Mouse (Mus musculus): ENCODE measurements around the gene Tnfrsf12a. TPM values are rescaled to one million over a fixed set of nuclear protein-coding genes. Genes with fewer than 3 reads are reported as not detected.

Gene Tnfrsf12a
- polyA plus RNA-seq (2014; fragmentation: Illumina TruSeq; extraction: RNeasy Lipid Tissue Mini Kit (QIAGEN cat#74804); ENCODE audit: low read depth, low replicate concordance): 75.1 TPM

GRCm38 (mm10) chr17:23677236-23677679 lies at the start of gene Tnfrsf12a:
Tnfrsf12a (minus strand) TSS chr17:23677468.

GRCm38 (mm10) chr17:23725999-23726757 lies 48.9 kb upstream of the Tnfrsf12a start, which contains the start of gene Pkmyt1:
Pkmyt1 (plus strand) TSS chr17:23726336.

GRCm38 (mm10) chr17:23722376-23723125 lies 45.3 kb upstream of the Tnfrsf12a start, which contains the start of gene 1520401A03Rik:
1520401A03Rik (minus strand) TSS chr17:23722783.

GRCm38 (mm10) chr17:23683856-23684672 lies 6.8 kb upstream of the Tnfrsf12a start, which contains the start of gene Cldn9:
Cldn9 (minus strand) TSS chr17:23684026.

DNA sequence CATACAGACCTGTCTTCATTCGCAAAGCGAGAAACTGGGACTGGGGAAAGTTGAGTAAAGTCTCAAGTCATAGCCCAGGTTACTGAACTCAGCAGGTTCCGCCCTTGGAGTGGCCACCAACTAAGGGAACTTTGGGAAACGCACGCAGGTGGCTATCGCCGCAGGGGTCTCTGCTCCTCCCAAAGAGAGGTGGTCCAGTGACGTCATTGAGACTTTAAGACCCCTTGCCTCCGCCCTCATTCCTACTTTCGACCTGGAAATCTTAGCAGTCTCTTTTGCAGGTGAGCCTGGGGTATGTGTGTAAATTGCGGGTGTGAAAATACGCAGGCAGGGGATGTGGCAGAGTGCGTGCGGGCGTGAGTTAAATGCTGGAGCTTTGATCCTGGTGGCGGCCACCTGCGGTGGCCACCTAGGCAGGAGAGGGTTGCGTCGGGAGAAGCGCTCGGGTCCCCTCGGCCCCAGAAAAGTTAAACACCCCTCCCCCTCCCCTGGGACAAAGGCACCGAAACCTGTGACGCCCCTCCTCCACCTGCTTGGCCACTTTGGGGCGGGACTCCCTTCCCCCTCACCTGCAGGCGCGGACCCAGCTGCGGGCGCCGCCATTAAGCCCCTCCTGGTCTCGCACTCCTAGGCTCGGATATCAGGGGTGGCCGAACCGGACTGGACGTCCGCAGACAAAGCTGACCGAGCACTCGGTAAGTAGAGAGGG lies 2.0 kb upstream of the Tnfrsf12a start, which contains the start of gene Cldn6:
Gene Cldn6 (plus strand): TSS at position 123 of the 709 bp plus-strand sequence.

GRCm38 (mm10) chr17:23673424-23674073 lies 3.7 kb downstream of the Tnfrsf12a start, which contains the start of the genes Hcfc1r1 and Thoc6:
Hcfc1r1 (plus strand) TSS chr17:23673596.
Thoc6 (minus strand) TSS chr17:23673882.

DNA sequence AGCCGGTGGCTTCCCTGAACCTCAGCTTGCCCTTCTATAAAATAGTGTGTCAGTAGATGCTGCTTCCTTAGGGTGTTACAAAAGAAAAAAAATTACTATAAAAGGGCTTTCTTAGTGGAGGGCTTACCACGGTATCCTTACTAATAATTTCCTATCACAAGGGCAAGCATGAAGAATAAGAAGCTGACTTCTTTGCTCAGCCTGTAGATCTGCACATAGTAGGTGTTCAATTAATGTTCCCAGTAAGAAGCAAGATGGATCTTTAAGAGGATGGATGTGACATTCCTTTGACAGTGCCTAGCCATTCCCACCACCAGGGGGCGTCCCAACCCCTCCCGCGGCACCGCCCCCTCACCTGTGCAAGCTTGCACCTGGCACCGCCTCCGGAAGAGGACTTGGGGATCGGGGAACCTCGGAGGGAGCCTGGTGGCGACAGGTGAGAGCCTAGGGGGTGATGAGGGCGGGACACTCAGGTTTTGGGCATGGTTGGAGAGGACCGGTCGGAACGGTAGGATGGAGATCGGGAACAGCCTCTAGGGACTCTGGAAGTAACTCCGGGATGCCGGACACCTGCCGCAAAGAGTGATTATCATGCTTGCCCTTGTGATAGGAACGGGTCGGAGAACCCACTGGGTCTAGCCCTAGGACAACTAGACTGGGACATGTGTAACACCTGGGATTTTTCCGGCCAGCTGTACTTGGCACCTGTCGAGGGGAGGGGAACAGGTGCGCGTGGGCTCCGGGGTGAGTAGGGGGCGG lies 17.0 kb downstream of the Tnfrsf12a start, which contains the start of gene Bicdl2:
Gene Bicdl2 (plus strand): TSS at position 390 of the 759 bp plus-strand sequence.

GRCm38 (mm10) chr17:23644613-23645495 lies 32.4 kb downstream of the Tnfrsf12a start, which contains the start of gene Mmp25:
Mmp25 (minus strand) TSS chr17:23645277.

Other genes with a start within 250 kb of the Tnfrsf12a start
- not detected for gene Vmn2r117, start 197.8 kb downstream of the Tnfrsf12a start, polyA plus RNA-seq (2014; fragmentation: Illumina TruSeq; extraction: RNeasy Lipid Tissue Mini Kit (QIAGEN cat#74804); ENCODE audit: low read depth, low replicate concordance)
- gene Zfp213, start 113.2 kb downstream of the Tnfrsf12a start, polyA plus RNA-seq (2014; fragmentation: Illumina TruSeq; extraction: RNeasy Lipid Tissue Mini Kit (QIAGEN cat#74804); ENCODE audit: low read depth, low replicate concordance): 6.6 TPM
- gene Zfp13, start 78.0 kb downstream of the Tnfrsf12a start, polyA plus RNA-seq (2014; fragmentation: Illumina TruSeq; extraction: RNeasy Lipid Tissue Mini Kit (QIAGEN cat#74804); ENCODE audit: low read depth, low replicate concordance): 3.4 TPM
- gene Zscan10, start 76.6 kb downstream of the Tnfrsf12a start, polyA plus RNA-seq (2014; fragmentation: Illumina TruSeq; extraction: RNeasy Lipid Tissue Mini Kit (QIAGEN cat#74804); ENCODE audit: low read depth, low replicate concordance): not detected
- gene Mmp25, start 32.2 kb downstream of the Tnfrsf12a start, polyA plus RNA-seq (2014; fragmentation: Illumina TruSeq; extraction: RNeasy Lipid Tissue Mini Kit (QIAGEN cat#74804); ENCODE audit: low read depth, low replicate concordance): not detected
- not detected for gene Bicdl2, start 17.0 kb downstream of the Tnfrsf12a start, polyA plus RNA-seq (2014; fragmentation: Illumina TruSeq; extraction: RNeasy Lipid Tissue Mini Kit (QIAGEN cat#74804); ENCODE audit: low read depth, low replicate concordance)
- 301 TPM for gene Hcfc1r1, start 3.9 kb downstream of the Tnfrsf12a start, polyA plus RNA-seq (2014; fragmentation: Illumina TruSeq; extraction: RNeasy Lipid Tissue Mini Kit (QIAGEN cat#74804); ENCODE audit: low read depth, low replicate concordance)
- gene Thoc6, start 3.6 kb downstream of the Tnfrsf12a start, polyA plus RNA-seq (2014; fragmentation: Illumina TruSeq; extraction: RNeasy Lipid Tissue Mini Kit (QIAGEN cat#74804); ENCODE audit: low read depth, low replicate concordance): 12.5 TPM
- not detected for gene Cldn6, start 1.8 kb upstream of the Tnfrsf12a start, polyA plus RNA-seq (2014; fragmentation: Illumina TruSeq; extraction: RNeasy Lipid Tissue Mini Kit (QIAGEN cat#74804); ENCODE audit: low read depth, low replicate concordance)
- not detected for gene Cldn9, start 6.6 kb upstream of the Tnfrsf12a start, polyA plus RNA-seq (2014; fragmentation: Illumina TruSeq; extraction: RNeasy Lipid Tissue Mini Kit (QIAGEN cat#74804); ENCODE audit: low read depth, low replicate concordance)
- gene 1520401A03Rik, start 45.3 kb upstream of the Tnfrsf12a start, polyA plus RNA-seq (2014; fragmentation: Illumina TruSeq; extraction: RNeasy Lipid Tissue Mini Kit (QIAGEN cat#74804); ENCODE audit: low read depth, low replicate concordance): not detected
- gene Pkmyt1, start 48.9 kb upstream of the Tnfrsf12a start, polyA plus RNA-seq (2014; fragmentation: Illumina TruSeq; extraction: RNeasy Lipid Tissue Mini Kit (QIAGEN cat#74804); ENCODE audit: low read depth, low replicate concordance): 2.4 TPM
- gene Paqr4, start 63.4 kb upstream of the Tnfrsf12a start, polyA plus RNA-seq (2014; fragmentation: Illumina TruSeq; extraction: RNeasy Lipid Tissue Mini Kit (QIAGEN cat#74804); ENCODE audit: low read depth, low replicate concordance): 21.4 TPM
- 0.34 TPM for gene Kremen2, start 68.4 kb upstream of the Tnfrsf12a start, polyA plus RNA-seq (2014; fragmentation: Illumina TruSeq; extraction: RNeasy Lipid Tissue Mini Kit (QIAGEN cat#74804); ENCODE audit: low read depth, low replicate concordance)
- gene Flywch1, start 94.1 kb upstream of the Tnfrsf12a start, polyA plus RNA-seq (2014; fragmentation: Illumina TruSeq; extraction: RNeasy Lipid Tissue Mini Kit (QIAGEN cat#74804); ENCODE audit: low read depth, low replicate concordance): 40.5 TPM
- 1.3 TPM for gene Flywch2, start 108.6 kb upstream of the Tnfrsf12a start, polyA plus RNA-seq (2014; fragmentation: Illumina TruSeq; extraction: RNeasy Lipid Tissue Mini Kit (QIAGEN cat#74804); ENCODE audit: low read depth, low replicate concordance)
- 201 TPM for gene Srrm2, start 113.1 kb upstream of the Tnfrsf12a start, polyA plus RNA-seq (2014; fragmentation: Illumina TruSeq; extraction: RNeasy Lipid Tissue Mini Kit (QIAGEN cat#74804); ENCODE audit: low read depth, low replicate concordance)
- 390 TPM for gene Elob, start 151.7 kb upstream of the Tnfrsf12a start, polyA plus RNA-seq (2014; fragmentation: Illumina TruSeq; extraction: RNeasy Lipid Tissue Mini Kit (QIAGEN cat#74804); ENCODE audit: low read depth, low replicate concordance)
- gene Prss33, start 158.6 kb upstream of the Tnfrsf12a start, polyA plus RNA-seq (2014; fragmentation: Illumina TruSeq; extraction: RNeasy Lipid Tissue Mini Kit (QIAGEN cat#74804); ENCODE audit: low read depth, low replicate concordance): not detected
- gene Prss32, start 166.4 kb upstream of the Tnfrsf12a start, polyA plus RNA-seq (2014; fragmentation: Illumina TruSeq; extraction: RNeasy Lipid Tissue Mini Kit (QIAGEN cat#74804); ENCODE audit: low read depth, low replicate concordance): not detected
- not detected for gene Prss41, start 166.7 kb upstream of the Tnfrsf12a start, polyA plus RNA-seq (2014; fragmentation: Illumina TruSeq; extraction: RNeasy Lipid Tissue Mini Kit (QIAGEN cat#74804); ENCODE audit: low read depth, low replicate concordance)
- gene Prss21, start 190.6 kb upstream of the Tnfrsf12a start, polyA plus RNA-seq (2014; fragmentation: Illumina TruSeq; extraction: RNeasy Lipid Tissue Mini Kit (QIAGEN cat#74804); ENCODE audit: low read depth, low replicate concordance): not detected
- gene Dcpp1, start 203.4 kb upstream of the Tnfrsf12a start, polyA plus RNA-seq (2014; fragmentation: Illumina TruSeq; extraction: RNeasy Lipid Tissue Mini Kit (QIAGEN cat#74804); ENCODE audit: low read depth, low replicate concordance): not detected
- not detected for gene Dcpp2, start 203.4 kb upstream of the Tnfrsf12a start, polyA plus RNA-seq (2014; fragmentation: Illumina TruSeq; extraction: RNeasy Lipid Tissue Mini Kit (QIAGEN cat#74804); ENCODE audit: low read depth, low replicate concordance)
- gene Dcpp3, start 240.0 kb upstream of the Tnfrsf12a start, polyA plus RNA-seq (2014; fragmentation: Illumina TruSeq; extraction: RNeasy Lipid Tissue Mini Kit (QIAGEN cat#74804); ENCODE audit: low read depth, low replicate concordance): not detected